Mouse (Mus musculus) frontal cortex, postnatal 25 days (tissue): ENCODE measurements around the gene Gm45753.

Experiments
- DNase-seq, 2 experiments: peaks; one replicate each; pipeline ENCODE4 v3.0.0; 2022; ENCODE audit warnings: low spot score in 2 of 2

Gene Gm45753

DNA sequence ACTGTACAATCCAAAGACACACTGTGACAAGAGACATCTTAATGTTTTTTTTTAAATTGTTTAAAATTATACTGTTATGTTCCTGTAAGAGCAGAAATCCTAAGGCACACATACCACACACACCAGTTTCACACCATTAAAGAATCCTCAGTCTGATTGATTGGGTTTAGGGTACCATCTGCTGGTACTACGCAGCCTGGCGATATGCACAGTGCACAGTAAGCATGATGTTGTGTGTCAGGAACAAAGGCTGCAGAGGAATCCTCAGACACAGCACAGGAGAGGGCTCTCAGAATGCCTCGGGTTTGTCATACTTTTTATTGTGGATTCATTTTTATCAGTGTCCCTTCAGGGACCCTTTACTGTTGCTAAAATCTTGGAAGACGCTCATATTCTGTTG lies 33.9 kb downstream of the Gm45753 start:
- no peak for DNase-seq

- DNase-seq = no peak
These were observed 39.2 kb downstream of the Gm45753 start for GRCm38 (mm10) chr8:45269056-45269455.

GRCm38 (mm10) chr8:45268485-45268884 lies 39.8 kb downstream of the Gm45753 start:
- no peak for DNase-seq

- DNase-seq = no peak
These were observed 40.5 kb downstream of the Gm45753 start for GRCm38 (mm10) chr8:45267611-45268391.

DNA sequence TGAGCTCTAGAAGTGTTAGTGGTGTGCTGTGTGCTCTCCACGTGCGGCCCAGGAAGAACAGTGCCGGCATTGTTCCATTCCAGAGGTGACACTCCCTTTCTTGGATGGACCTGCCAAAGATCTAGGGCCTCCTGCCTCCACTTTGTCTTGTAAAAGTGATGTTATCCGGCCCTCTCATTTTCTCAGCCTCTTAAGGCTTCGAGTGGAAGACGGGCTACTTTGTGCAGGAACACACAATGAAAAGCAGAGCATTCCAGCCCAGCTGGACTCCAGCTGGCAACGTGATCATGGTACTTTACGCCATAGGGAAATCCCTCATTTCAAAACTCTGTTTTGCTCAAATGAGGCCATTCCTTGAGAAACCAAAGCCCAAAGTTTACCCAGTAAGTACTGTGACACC lies 41.3 kb downstream of the Gm45753 start:
- no peak for DNase-seq

GRCm38 (mm10) chr8:45264918-45265317 lies 43.3 kb downstream of the Gm45753 start:
- no peak for DNase-seq

DNA sequence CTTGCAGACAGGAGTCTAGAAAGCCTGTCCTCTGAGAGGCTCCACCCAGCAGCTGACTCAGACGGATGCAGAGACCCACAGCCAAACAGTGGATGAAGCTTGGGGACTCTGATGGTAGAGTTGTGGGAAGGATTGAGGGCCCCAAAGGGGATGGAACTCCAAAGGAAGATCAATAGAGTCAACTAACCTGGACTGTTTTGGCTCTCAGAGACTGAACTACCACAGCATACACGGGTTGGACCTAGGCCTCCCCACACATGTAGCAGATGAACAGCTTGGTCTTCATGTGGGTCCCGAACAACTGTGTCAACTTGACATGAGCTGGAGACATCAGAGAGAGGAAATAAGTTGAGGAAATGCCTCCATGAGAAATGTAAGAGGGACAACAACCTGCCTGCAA lies 45.4 kb downstream of the Gm45753 start:
- DNase-seq = no peak

DNA sequence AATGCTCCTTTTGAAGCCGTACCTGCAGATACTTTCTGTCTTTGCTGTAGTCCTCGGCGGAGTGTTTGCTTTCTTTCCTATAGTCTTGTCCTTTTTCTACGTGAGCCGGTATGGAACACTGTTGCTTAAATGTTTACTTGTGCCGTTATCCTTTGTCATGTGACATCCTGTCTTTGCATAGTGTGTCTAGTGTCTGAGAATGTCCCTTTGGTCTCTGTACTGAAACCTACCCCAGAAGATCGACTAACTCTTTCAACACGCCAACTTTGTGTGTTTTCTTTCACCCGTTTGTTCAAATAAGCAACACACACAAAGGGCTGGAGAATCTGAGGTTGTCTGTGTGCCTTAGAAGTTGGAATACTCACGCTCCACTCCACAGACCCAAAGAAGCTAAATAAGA lies 46.3 kb downstream of the Gm45753 start, which contains the start of gene F11:
Gene F11 (minus strand): TSS at position 112 of the 400 bp plus-strand sequence.
- DNase-seq = no peak

DNA sequence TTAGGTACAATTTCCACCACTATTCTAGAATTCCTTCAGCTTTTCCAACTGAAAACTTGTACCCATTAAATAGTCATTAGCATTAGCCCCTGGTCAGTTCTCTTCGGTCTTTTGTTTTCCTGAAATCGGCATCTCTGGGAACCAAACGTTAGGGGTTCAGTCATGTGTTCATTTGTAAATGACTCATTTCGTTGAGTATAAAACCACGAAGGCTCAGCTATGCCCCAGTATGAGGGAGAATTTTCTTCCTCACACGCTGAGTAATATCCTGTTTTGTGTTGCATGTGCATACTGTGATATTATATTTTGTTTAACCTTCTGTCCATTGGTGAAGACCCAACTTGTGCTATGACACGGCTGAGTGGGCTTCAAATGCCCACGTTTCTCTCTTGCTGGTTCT lies 49.8 kb downstream of the Gm45753 start:
- no peak for DNase-seq

GRCm38 (mm10) chr8:45255040-45255439 lies 53.2 kb downstream of the Gm45753 start:
- no peak for DNase-seq

GRCm38 (mm10) chr8:45254194-45254842 lies 53.9 kb downstream of the Gm45753 start:
- no peak for DNase-seq

- no peak for DNase-seq
These were observed 54.7 kb downstream of the Gm45753 start for GRCm38 (mm10) chr8:45253586-45253985.

DNA sequence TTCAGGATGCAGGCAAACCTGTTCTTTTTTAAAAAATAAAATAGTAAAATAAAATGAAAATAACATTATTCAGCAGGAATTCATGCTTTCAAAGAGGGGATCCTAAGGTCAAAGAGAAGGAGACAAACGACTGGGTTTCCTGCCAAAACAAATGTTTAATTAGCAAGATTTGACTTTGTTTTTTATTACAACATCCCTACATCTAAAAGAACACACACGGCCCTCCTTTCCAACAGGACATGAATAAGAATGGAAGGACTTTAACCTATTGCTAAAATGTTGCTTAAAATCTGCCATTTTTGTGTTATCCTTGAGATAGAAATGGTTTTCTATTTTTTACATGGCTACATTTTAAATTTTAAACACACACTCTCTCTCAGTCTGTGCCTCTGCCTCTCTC lies 55.2 kb downstream of the Gm45753 start:
- no peak for DNase-seq

DNA sequence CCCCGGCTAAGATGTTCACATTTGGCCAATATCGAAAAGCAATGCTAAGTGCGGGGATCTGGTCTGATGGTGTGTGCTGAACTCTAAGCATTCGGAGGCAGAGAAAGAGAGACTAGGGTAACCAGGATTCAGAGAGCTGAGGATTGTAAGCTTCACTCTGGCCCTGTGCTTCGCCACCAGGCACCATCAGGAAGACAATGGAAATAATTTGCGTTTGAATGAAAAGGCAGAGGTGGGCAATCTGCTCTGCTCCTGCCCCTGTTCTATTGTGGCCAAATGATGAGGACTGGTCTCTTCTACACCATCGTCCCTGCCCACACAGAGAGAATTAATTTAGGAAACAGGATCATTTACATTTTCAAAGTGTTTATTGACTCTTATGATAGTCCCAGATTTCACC lies 62.0 kb downstream of the Gm45753 start:
- DNase-seq = no peak

GRCm38 (mm10) chr8:45239363-45239762 lies 68.9 kb downstream of the Gm45753 start:
- no peak for DNase-seq

DNA sequence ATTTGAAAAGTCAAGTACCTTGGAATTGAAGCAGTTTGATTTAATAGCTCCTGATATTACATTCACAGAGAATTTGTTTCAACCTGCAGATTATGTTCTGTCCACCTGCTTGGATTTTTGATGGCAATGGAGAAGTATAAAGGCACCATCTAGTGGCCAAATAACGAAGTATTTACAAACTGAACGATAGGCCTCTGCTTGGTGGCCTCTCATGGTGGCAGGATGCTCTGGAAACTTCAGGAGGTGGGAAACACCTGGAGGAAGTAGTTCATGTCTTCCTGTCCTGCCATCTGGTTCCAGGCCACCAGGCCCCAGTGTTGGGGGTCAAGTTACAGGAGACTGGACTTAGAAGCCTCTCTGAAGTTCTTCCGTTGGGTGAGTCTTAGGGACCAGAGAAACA lies 70.0 kb downstream of the Gm45753 start:
- no peak for DNase-seq

- peak; percentile 15 to 42 for DNase-seq
These were observed 71.9 kb downstream of the Gm45753 start for GRCm38 (mm10) chr8:45236164-45236912.

- DNase-seq = no peak
These were observed 73.0 kb downstream of the Gm45753 start for GRCm38 (mm10) chr8:45235228-45235627.

- DNase-seq = no peak
These were observed 75.0 kb downstream of the Gm45753 start for GRCm38 (mm10) chr8:45233256-45233655.
